Mouse (Mus musculus): Measurements from ENCODE around the gene Amer2. TPM values are rescaled to one million over a fixed set of nuclear protein-coding genes. Genes with fewer than 3 reads are reported as not detected.

Amer2 gene
- polyA plus RNA-seq, 1 experiment from 2014 or later, result 0.50 TPM

GRCm38 (mm10) chr14:60369667-60370315 lies 3.3 kb upstream of the Amer2 start:
- 55% methylated on average over 5 of the region's 5 CpGs for WGBS (ENCODE audit: insufficient replicate concordance)
- Histone ChIP-seq H3K9me3 (replicated peaks; ENCODE audit: control insufficient read depth, low read length) (no peaks in the 10 kb centered on the region), H3K4me2 (no peak overlapping the region), H3K27ac (ENCODE audit: low read depth, low read length) (no peak overlapping the region), H3K9ac (ENCODE audit: low read depth, low read length) (no peak overlapping the region), H3K4me1 (ENCODE audit: control insufficient read depth, insufficient read depth, low read length) (no peaks in the 10 kb centered on the region), H3K36me3 (ENCODE audit: control insufficient read depth, insufficient read depth, low read length) (no peaks in the 10 kb centered on the region), H3K27me3 (ENCODE audit: control insufficient read depth, insufficient read depth, low read length) (0 out of 2 replicates have a peak, but pooled peaks cover 3% of the 10 kb centered on the region), H3K4me3 (ENCODE audit: low read depth, low read length) (no peak overlapping the region)
- no peak for ATAC-seq (replicated peaks; ENCODE audit: insufficient number of reproducible peaks, low FRiP score, low TSS enrichment)

DNA sequence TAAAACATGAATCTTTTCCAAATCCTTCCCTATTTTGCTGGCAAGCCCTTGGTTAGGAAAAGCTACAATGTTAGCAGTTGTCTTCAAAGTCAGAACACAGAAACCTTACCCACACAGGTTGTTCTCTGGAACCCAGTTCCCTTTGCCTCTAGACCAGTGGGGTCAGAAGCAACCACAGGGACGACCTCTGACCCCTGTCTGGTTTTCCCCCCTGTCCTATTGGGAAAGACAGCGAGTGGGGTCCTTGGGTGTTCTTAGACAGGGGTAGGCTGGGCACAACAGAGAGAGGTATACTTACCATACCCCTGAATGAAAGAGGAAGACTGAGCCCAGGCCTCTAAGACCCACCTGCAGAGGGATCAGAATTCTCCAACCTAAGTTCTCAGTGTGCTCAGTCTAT lies 4.0 kb downstream of the Amer2 start:
- WGBS (ENCODE audit: insufficient replicate concordance), result 67% methylated on average over 2 of the region's 2 CpGs
- H3K27ac ChIP-seq (ENCODE audit: low read depth, low read length), result no peak overlapping the region
- H3K4me3 ChIP-seq (ENCODE audit: low read depth, low read length), result no peak overlapping the region
- no peaks in the 10 kb centered on the region for H3K36me3 ChIP-seq (ENCODE audit: control insufficient read depth, insufficient read depth, low read length)
- ATAC-seq (replicated peaks; ENCODE audit: insufficient number of reproducible peaks, low FRiP score, low TSS enrichment), result no peak
- H3K9me3 ChIP-seq (replicated peaks; ENCODE audit: control insufficient read depth, low read length), result no peaks in the 10 kb centered on the region
- no peak overlapping the region for H3K4me2 ChIP-seq
- no peak overlapping the region for H3K9ac ChIP-seq (ENCODE audit: low read depth, low read length)
- peaks cover 6% of the 10 kb centered on the region; the same call in 1 of the 2 replicates for H3K4me1 ChIP-seq (ENCODE audit: control insufficient read depth, insufficient read depth, low read length)
- peaks cover 44% of the 10 kb centered on the region for H3K27me3 ChIP-seq (ENCODE audit: control insufficient read depth, insufficient read depth, low read length)

DNA sequence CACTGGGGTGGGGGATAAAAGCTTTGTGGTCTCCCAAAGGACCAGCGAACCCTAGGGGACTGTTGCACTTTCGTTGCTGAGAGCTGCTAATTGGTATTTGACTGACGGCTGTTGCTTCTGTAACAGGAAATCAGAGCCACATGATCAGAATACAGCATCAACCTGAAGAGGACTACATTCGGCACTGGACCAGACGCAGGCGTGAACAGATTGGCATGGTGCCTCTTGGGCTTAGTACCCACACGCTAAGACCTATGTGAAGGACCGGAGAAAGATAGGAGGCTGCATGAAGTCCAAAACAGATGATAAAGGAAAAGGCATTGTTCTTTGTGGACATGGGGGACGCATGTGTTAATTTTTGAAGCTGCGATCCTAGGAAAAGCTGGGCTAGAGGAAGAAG lies 4.5 kb downstream of the Amer2 start:
- peak overlapping the region; percentile 95 for H3K4me2 ChIP-seq
- no peaks in the 10 kb centered on the region for H3K36me3 ChIP-seq (ENCODE audit: control insufficient read depth, insufficient read depth, low read length)
- peaks cover 6% of the 10 kb centered on the region; the same call in 1 of the 2 replicates for H3K4me1 ChIP-seq (ENCODE audit: control insufficient read depth, insufficient read depth, low read length)
- 27% methylated on average over 10 of the region's 10 CpGs for WGBS (ENCODE audit: insufficient replicate concordance)
- H3K9ac ChIP-seq (ENCODE audit: low read depth, low read length), result no peak overlapping the region
- H3K27me3 ChIP-seq (ENCODE audit: control insufficient read depth, insufficient read depth, low read length), result peaks cover 44% of the 10 kb centered on the region
- H3K4me3 ChIP-seq (ENCODE audit: low read depth, low read length), result peak overlapping the region; percentile 62
- no peaks in the 10 kb centered on the region for H3K9me3 ChIP-seq (replicated peaks; ENCODE audit: control insufficient read depth, low read length)
- no peak for ATAC-seq (replicated peaks; ENCODE audit: insufficient number of reproducible peaks, low FRiP score, low TSS enrichment)
- no peak overlapping the region for H3K27ac ChIP-seq (ENCODE audit: low read depth, low read length)

DNA sequence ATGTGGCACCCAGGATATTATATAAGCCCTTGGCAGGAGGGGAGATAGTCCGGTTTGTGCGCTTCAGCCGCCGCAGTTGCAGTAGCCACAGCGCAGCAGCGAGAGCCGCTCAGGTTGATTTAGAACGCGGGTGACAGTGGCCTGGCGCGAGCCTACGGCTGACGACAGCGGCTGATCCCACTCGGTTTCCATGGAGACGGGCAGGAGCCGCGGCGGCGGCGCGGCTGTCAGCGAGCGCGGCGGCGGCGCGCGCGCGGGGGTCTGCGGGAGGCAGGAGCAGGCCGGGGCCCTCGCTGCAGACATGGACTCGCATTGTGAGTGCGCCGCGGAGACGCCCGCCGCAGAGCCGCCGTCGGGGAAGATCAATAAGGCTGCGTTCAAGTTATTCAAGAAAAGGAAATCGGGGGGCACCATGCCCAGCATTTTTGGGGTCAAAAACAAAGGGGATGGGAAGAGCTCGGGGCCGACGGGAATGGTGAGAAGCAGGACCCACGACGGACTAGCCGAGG lies 5.1 kb downstream of the Amer2 start:
- Histone ChIP-seq H3K9ac (ENCODE audit: low read depth, low read length) (peak overlapping the region; percentile 69), H3K4me1 (ENCODE audit: control insufficient read depth, insufficient read depth, low read length) (peaks cover 6% of the 10 kb centered on the region; the same call in 1 of the 2 replicates), H3K9me3 (replicated peaks; ENCODE audit: control insufficient read depth, low read length) (no peaks in the 10 kb centered on the region), H3K27ac (ENCODE audit: low read depth, low read length) (no peak overlapping the region), H3K4me2 (peak overlapping the region; percentile 95), H3K36me3 (ENCODE audit: control insufficient read depth, insufficient read depth, low read length) (no peaks in the 10 kb centered on the region), H3K4me3 (ENCODE audit: low read depth, low read length) (peak overlapping the region; percentile 62), H3K27me3 (ENCODE audit: control insufficient read depth, insufficient read depth, low read length) (peaks cover 44% of the 10 kb centered on the region)
- 0 out of 2 replicates have a peak, but pooled peaks have one; percentile 39 for ATAC-seq (replicated peaks; ENCODE audit: insufficient number of reproducible peaks, low FRiP score, low TSS enrichment)
- WGBS (ENCODE audit: insufficient replicate concordance), result under 1% methylated on average over 53 of the region's 53 CpGs

DNA sequence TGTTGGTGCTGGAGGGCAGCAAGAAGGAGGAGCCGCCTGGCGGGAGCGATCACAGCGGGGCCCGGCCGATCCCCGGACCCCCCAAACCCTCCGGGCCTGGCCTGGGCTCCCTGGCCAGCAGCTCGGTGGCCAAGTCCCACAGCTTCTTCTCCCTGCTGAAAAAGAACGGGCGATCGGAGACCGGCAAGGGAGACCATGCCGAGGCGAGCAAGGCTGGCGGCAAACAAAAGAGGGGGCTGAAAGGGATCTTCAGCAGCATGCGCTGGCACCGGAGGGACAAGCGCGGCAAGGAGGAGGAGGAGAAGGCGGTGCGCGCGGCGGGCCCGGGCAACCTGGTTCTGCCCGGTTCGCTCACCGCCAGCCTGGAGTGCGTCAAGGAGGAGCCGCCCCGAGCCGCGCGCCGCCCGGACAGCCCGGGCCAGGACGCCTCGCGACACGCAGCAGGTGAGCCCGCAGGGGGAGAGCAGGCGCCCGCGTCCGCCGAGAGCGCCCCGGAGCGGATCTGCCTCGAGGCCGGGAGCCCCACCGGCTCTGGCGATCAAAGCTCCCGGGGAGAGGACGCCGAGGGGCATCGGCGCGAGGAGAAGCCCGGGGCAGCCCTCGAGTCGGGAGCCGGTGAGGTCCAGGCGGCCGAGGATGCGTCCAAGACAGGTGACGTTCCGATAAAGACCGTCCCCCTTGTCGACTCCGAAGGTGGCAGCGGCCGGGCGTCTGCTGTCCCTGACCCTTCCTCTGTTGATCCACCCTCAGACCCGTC lies 5.7 kb downstream of the Amer2 start:
- H3K27ac ChIP-seq (ENCODE audit: low read depth, low read length), result no peak overlapping the region
- peaks cover 41% of the 10 kb centered on the region for H3K27me3 ChIP-seq (ENCODE audit: control insufficient read depth, insufficient read depth, low read length)
- no peak for ATAC-seq (replicated peaks; ENCODE audit: insufficient number of reproducible peaks, low FRiP score, low TSS enrichment)
- H3K4me1 ChIP-seq (ENCODE audit: control insufficient read depth, insufficient read depth, low read length), result peaks cover 6% of the 10 kb centered on the region; the same call in 1 of the 2 replicates
- H3K9me3 ChIP-seq (replicated peaks; ENCODE audit: control insufficient read depth, low read length), result no peaks in the 10 kb centered on the region
- WGBS (ENCODE audit: insufficient replicate concordance), result under 1% methylated on average over 69 of the region's 77 CpGs
- H3K4me3 ChIP-seq (ENCODE audit: low read depth, low read length), result peak overlapping the region; percentile 62
- peak overlapping the region; percentile 95 for H3K4me2 ChIP-seq
- H3K9ac ChIP-seq (ENCODE audit: low read depth, low read length), result peak overlapping the region; percentile 69
- H3K36me3 ChIP-seq (ENCODE audit: control insufficient read depth, insufficient read depth, low read length), result no peaks in the 10 kb centered on the region

GRCm38 (mm10) chr14:60379323-60379957 lies 6.4 kb downstream of the Amer2 start:
- H3K4me3 ChIP-seq (ENCODE audit: low read depth, low read length), result peak overlapping the region; percentile 62
- no peaks in the 10 kb centered on the region for H3K9me3 ChIP-seq (replicated peaks; ENCODE audit: control insufficient read depth, low read length)
- H3K27ac ChIP-seq (ENCODE audit: low read depth, low read length), result no peak overlapping the region
- ATAC-seq (replicated peaks; ENCODE audit: insufficient number of reproducible peaks, low FRiP score, low TSS enrichment), result no peak
- WGBS (ENCODE audit: insufficient replicate concordance), result 45% methylated on average over 20 of the region's 20 CpGs
- peaks cover 6% of the 10 kb centered on the region; the same call in 1 of the 2 replicates for H3K4me1 ChIP-seq (ENCODE audit: control insufficient read depth, insufficient read depth, low read length)
- H3K27me3 ChIP-seq (ENCODE audit: control insufficient read depth, insufficient read depth, low read length), result peaks cover 41% of the 10 kb centered on the region
- no peaks in the 10 kb centered on the region for H3K36me3 ChIP-seq (ENCODE audit: control insufficient read depth, insufficient read depth, low read length)
- peak overlapping the region; percentile 69 for H3K9ac ChIP-seq (ENCODE audit: low read depth, low read length)
- H3K4me2 ChIP-seq, result peak overlapping the region; percentile 95

DNA sequence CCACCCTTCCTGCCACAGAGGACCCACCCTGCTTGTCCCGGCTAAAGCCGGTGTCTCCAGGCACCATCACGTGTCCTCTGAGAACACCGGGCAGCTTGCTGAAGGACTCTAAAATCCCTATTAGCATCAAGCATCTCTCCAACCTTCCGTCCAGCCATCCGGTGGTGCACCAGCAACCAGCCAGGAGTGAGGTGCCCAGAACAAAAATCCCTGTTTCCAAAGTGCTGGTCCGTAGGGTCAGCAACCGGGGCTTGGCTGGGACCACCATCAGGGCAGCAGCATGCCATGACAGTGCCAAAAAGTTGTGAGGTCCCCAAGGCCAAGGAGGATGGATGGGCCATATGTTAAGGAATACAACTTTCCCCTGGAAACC lies 6.9 kb downstream of the Amer2 start:
- H3K27me3 ChIP-seq (ENCODE audit: control insufficient read depth, insufficient read depth, low read length), result peaks cover 41% of the 10 kb centered on the region
- 86% methylated on average over 8 of the region's 8 CpGs for WGBS (ENCODE audit: insufficient replicate concordance)

DNA sequence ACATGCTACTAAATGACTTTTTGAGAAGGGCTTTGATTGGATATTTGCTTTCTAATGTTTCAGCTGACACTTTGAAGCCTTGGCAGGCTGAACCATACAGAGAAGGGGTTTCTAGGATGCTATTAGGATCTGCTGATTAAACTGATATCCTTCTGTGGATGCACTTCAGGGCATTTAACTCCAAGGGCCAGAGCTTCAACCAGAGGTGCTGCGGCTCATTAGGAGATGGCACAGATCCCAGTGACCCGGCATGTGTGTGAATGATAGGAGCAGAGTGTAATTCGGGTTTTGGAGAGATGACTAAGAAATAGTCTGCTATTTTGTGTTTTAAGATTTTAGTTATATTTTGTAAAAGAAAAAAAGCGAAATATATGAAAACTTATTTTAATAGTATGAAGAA lies 8.6 kb downstream of the Amer2 start:
- H3K9me3 ChIP-seq (replicated peaks; ENCODE audit: control insufficient read depth, low read length), result no peaks in the 10 kb centered on the region
- no peak overlapping the region for H3K27ac ChIP-seq (ENCODE audit: low read depth, low read length)
- no peaks in the 10 kb centered on the region for H3K36me3 ChIP-seq (ENCODE audit: control insufficient read depth, insufficient read depth, low read length)
- no peak overlapping the region for H3K4me2 ChIP-seq
- ATAC-seq (replicated peaks; ENCODE audit: insufficient number of reproducible peaks, low FRiP score, low TSS enrichment), result no peak
- peaks cover 32% of the 10 kb centered on the region for H3K27me3 ChIP-seq (ENCODE audit: control insufficient read depth, insufficient read depth, low read length)
- H3K4me3 ChIP-seq (ENCODE audit: low read depth, low read length), result no peak overlapping the region
- 66% methylated on average over 4 of the region's 4 CpGs for WGBS (ENCODE audit: insufficient replicate concordance)
- no peak overlapping the region for H3K9ac ChIP-seq (ENCODE audit: low read depth, low read length)
- H3K4me1 ChIP-seq (ENCODE audit: control insufficient read depth, insufficient read depth, low read length), result peaks cover 6% of the 10 kb centered on the region; the same call in 1 of the 2 replicates

More for the DNA sequence above, 6.9 kb downstream of the Amer2 start:
- H3K4me3 ChIP-seq (ENCODE audit: low read depth, low read length), result no peak overlapping the region
- H3K9ac ChIP-seq (ENCODE audit: low read depth, low read length), result no peak overlapping the region
- peaks cover 6% of the 10 kb centered on the region; the same call in 1 of the 2 replicates for H3K4me1 ChIP-seq (ENCODE audit: control insufficient read depth, insufficient read depth, low read length)
- no peaks in the 10 kb centered on the region for H3K36me3 ChIP-seq (ENCODE audit: control insufficient read depth, insufficient read depth, low read length)
- no peak overlapping the region for H3K27ac ChIP-seq (ENCODE audit: low read depth, low read length)
- H3K4me2 ChIP-seq, result no peak overlapping the region
- H3K9me3 ChIP-seq (replicated peaks; ENCODE audit: control insufficient read depth, low read length), result no peaks in the 10 kb centered on the region
- ATAC-seq (replicated peaks; ENCODE audit: insufficient number of reproducible peaks, low FRiP score, low TSS enrichment), result no peak

Measured in heart, embryonic 11.5 days (tissue).